Mouse (Mus musculus): ENCODE results near the gene Myrfl. TPM values are rescaled to one million over a fixed set of nuclear protein-coding genes. Genes with fewer than 3 reads are reported as not detected.

The Myrfl gene
- total RNA-seq, 2 experiments from 2014 or later: 0.42 to 0.54 TPM

GRCm38 (mm10) chr10:116759816-116760215 is 136.9 kb downstream of the Myrfl start:
- DNase-seq: no peak

- DNase-seq: no peak
These were observed 140.7 kb downstream of the Myrfl start for GRCm38 (mm10) chr10:116755881-116756581.

- DNase-seq: no peak
These were observed 141.8 kb downstream of the Myrfl start for GRCm38 (mm10) chr10:116754940-116755339.

GRCm38 (mm10) chr10:116750895-116751294 is 145.8 kb downstream of the Myrfl start:
- DNase-seq: no peak

- no peak for DNase-seq
These were observed 146.7 kb downstream of the Myrfl start for GRCm38 (mm10) chr10:116750062-116750461.

GRCm38 (mm10) chr10:116748681-116749080 is 148.0 kb downstream of the Myrfl start:
- no peak for DNase-seq

- no peak for DNase-seq
These were observed 150.3 kb downstream of the Myrfl start for GRCm38 (mm10) chr10:116746281-116747011.

- no peak for DNase-seq
These were observed 154.0 kb downstream of the Myrfl start for GRCm38 (mm10) chr10:116742696-116743095.

- no peak for DNase-seq
These were observed 154.5 kb downstream of the Myrfl start for GRCm38 (mm10) chr10:116742189-116742588.

GRCm38 (mm10) chr10:116741343-116741742 is 155.4 kb downstream of the Myrfl start:
- no peak for DNase-seq

- DNase-seq: no peak
These were observed 156.6 kb downstream of the Myrfl start for GRCm38 (mm10) chr10:116740073-116740472.

- no peak for DNase-seq
These were observed 158.2 kb downstream of the Myrfl start for GRCm38 (mm10) chr10:116738533-116738932.

- DNase-seq: peak; percentile 66
These were observed 161.1 kb downstream of the Myrfl start for GRCm38 (mm10) chr10:116735607-116736006.

- DNase-seq: no peak
These were observed 163.1 kb downstream of the Myrfl start for GRCm38 (mm10) chr10:116733651-116734050.

- DNase-seq: no peak
These were observed 166.6 kb downstream of the Myrfl start for GRCm38 (mm10) chr10:116730033-116730652.

GRCm38 (mm10) chr10:116728860-116729259 is 167.9 kb downstream of the Myrfl start:
- no peak for DNase-seq

GRCm38 (mm10) chr10:116727702-116728298 is 168.9 kb downstream of the Myrfl start:
- DNase-seq: no peak

Other genes with a start within 250 kb of the Myrfl start
- 10 to 100 TPM; 17.9 to 18.7 TPM for gene Rab3ip, start 53.9 kb upstream of the Myrfl start, total RNA-seq (2021)
- gene Gm10271, start 75.7 kb upstream of the Myrfl start, total RNA-seq (2021): not detected
- gene Best3, start 89.4 kb upstream of the Myrfl start, total RNA-seq (2021): 1 to 10 TPM; 5.6 to 7.6 TPM
- gene Lrrc10, start 148.4 kb upstream of the Myrfl start, total RNA-seq (2021): not detected
- 100 to 1,000 TPM; 172 to 175 TPM for gene Cct2, start 166.9 kb upstream of the Myrfl start, total RNA-seq (2021)